Mouse (Mus musculus) cerebellum, adult 11 months (tissue): Measurements from ENCODE around the gene Gipc3.

Experiments used
- DNase-seq: peaks from one replicate; pipeline ENCODE4 v3.0.0; 2022

Gipc3 gene

DNA sequence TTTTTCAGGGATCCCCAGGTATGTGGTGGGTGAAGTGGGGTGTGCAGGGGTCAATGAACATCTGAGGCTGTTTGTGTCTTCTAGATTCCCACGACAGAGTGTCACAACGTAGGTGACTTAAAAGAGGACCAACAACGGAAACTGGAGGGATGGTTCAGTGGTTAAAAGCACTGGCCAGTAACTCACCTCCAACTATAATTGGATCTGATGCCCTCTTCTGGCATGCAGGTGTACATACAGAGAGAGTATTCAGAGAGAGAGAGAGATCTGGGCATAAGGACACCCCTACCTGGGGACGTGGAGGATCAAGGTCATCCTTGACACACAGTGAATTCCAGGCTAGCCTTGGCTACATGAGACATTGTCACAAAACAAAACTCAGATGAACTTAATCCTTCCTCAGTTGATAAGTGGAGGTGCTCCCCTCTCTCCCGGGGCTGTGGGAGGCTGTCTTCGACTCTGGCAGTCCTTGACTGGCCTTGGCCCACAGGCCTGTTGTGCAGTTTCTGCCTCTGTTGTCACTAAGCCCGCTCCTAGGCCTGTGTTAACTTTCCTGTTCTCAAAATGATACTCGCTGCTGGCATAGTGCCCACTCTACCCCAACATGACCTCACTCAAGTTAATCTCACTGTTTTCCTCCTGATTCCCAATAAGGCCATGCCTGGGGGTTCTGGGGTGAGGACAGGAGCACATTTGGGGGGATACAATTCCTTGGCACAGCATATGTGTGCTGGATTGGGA is 1.5 kb upstream of the Gipc3 start:
- no peak for DNase-seq

DNA sequence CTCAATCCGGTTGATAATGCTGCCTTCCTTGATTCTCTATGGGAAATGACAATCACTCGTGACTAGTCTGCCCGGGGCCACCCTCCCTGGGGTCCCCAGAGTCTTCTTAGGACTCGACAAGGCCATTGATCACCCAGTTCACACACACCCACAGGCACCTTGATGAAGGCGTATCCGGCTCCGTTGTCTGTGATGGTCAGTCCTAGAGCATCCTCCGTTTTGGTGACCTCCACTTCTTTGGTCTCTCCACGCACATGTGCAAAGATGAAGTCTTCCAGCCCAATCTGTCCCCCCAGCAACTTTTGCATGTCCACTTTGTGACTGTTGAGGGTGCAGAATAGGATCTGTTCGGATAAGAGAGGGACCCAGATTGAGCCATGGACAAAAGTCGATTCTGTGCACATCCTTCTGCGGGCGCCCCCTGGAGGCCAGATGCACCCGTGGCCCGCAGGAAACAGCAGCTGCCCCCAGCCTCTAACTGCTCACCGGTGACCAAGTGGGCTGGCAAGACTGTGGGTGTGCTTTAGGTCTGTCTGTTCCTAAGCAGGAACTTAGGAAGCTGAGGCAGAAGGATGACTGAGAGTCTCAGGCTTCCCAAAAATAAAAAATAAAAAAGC is 1.6 kb downstream of the Gipc3 start:
- DNase-seq, result peak; percentile 54

- DNase-seq, result no peak
Measured at GRCm38 (mm10) chr10:81340551-81341332, 2.3 kb downstream of the Gipc3 start.

DNA sequence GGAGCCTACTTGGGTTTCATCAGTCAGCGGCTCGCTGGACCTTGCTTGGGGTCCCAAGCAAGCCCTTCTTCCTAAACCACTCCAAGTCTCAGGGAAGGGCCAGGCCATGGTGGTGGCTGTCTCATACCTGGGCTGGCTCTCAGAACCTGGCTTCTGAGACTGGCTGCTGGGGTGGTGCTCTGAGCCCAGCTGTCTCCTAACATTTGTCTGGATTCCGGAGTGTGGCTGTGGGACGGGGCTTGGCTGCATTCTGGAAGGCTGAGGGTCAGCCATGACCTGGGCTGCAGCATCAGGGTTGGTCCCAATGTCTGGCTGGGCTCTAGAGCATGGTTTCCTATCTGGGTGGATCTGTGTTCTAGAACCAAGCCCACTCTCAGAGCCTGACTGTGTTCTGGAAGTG is 6.5 kb downstream of the Gipc3 start:
- DNase-seq, result no peak

GRCm38 (mm10) chr10:81335393-81336340 is 7.4 kb downstream of the Gipc3 start:
- no peak for DNase-seq

- no peak for DNase-seq
Measured at GRCm38 (mm10) chr10:81334324-81334723, 8.7 kb downstream of the Gipc3 start.

DNA sequence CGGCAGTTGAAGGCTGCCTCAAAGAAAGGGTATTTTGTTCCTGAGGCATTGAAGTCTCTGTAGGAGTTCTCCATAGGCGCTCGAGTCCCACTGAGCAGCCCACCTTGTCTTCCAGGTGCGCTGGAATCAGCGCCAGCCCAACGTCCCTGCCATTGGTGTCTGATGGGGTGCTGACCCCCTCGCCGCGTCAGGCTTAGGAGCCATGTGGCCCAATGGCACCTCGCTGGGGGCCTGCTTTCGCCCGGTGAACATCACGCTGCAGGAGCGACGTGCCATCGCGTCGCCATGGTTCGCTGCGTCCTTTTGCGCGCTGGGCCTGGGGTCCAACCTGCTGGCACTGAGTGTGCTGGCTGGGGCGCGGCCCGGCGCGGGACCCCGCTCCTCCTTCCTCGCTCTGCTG is 10.8 kb downstream of the Gipc3 start:
- no peak for DNase-seq

DNA sequence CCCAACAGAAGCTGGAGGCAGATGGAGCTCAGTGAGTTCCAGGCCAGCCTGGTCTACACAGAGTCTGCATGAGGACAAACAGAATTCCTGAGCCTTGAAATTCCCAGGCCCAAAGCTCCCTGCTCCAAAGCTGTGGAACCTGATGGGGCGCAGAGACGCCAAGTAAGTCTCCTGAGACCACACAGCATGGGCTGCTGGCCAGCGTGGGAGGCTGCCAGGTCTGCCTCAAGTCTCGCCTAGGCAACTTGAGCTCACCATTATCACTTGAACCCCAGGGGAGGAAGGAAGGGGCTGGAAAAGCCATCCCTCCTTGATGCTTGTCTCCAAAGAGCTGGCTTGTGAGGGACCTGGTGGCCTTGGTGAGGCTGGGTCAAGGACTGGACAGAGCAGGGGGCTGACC is 13.1 kb downstream of the Gipc3 start:
- no peak for DNase-seq

- DNase-seq, result no peak
Measured at GRCm38 (mm10) chr10:81329194-81329975, 13.7 kb downstream of the Gipc3 start.

- no peak for DNase-seq
Measured at GRCm38 (mm10) chr10:81328386-81328785, 14.7 kb downstream of the Gipc3 start, which contains the start of gene Tbxa2r. Tbxa2r (plus strand) TSS chr10:81328731.

DNA sequence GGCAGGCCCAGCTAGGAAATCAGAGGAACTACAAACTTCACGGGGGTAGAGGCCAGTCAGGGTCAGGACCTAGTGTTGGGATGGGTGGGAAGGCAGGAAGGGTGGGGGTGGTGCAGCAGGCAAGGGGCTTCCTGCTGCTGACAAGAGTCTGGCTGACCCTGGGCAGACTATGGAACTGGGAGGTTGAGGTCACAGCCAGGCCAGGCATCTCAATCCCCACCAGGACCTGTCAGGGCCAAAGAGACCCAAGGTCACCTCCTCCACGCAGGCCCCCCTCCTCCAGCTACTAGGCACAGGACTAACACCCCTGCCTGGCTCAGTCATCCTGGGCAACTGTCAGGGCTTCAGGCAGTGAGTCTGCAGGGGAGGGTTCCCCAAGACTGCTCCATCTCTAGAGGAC is 15.1 kb downstream of the Gipc3 start:
- DNase-seq, result no peak

GRCm38 (mm10) chr10:81326858-81327257 is 16.2 kb downstream of the Gipc3 start:
- no peak for DNase-seq

GRCm38 (mm10) chr10:81325781-81326180 is 17.3 kb downstream of the Gipc3 start:
- no peak for DNase-seq

DNA sequence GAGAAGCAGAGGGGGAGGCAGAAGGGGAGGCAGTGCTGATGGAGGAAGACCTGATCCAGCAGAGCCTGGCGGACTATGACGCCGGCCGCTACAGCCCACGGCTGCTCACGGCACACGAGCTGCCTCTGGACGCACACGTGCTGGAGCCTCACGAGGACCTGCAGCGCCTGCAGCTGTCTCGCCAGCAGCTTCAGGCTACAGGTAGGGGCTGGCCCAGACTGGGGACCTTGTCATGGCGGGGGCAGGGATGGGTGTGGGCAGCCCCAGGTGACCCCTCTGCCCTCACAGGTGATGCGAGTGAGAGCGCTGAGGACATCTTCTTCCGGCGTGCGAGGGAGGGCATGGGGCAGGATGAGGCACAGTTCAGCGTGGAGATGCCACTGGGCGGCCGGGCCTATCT is 17.9 kb downstream of the Gipc3 start:
- DNase-seq, result no peak

DNA sequence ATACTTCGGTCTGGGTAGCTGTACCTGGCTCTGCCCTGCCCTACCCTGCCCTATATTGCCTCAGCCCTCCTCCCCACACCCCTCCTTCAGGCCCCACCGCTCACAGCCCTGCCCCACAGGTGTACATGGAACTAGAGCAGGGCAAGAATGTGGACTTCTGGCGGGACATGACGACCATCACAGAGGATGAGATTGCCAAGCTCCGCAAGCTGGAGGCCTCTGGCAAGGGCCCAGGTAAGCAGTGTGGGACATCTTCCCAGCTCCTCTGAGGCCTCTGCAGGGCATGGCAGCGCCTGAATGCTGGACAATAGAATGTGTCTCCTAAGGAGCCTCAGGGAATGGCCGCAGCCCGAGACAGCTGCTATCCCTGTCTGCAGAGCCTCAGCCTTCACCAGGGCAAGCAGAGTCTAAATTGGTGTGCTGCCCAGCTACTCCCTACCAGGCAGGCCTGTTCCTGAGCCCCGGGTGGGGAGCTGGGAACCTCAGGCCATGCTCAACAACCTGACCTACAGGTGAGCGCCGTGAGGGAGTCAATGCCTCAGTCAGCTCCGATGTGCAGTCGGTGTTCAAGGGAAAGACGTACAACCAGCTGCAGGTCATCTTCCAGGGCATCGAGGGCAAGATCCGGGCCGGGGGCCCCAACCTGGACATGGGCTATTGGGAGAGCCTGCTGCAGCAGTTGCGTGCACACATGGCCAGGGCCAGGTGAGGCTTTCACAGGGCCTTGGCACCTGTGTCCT is 19.1 kb downstream of the Gipc3 start:
- DNase-seq, result no peak

GRCm38 (mm10) chr10:81323141-81323775 is 19.8 kb downstream of the Gipc3 start:
- DNase-seq, result no peak

DNA sequence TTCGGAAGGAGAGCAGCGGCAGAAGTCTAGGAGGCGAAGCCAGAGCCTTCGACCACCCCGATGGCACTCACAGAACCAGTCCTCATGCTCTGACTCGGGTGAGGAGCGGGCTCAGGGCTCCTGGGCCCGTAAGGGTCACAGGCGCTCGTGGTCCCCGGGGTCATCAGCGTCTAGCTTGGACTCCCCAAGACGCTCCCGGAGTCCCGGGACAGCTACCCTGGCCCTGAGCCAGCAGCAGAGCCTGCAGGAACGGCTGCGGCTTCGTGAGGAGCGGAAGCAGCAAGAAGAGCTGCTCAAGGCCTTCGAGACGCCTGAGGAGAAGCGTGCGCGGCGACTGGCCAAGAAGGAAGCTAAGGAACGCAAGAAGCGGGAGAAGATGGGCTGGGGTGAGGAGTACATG is 20.6 kb downstream of the Gipc3 start:
- DNase-seq, result no peak

- no peak for DNase-seq
Measured at GRCm38 (mm10) chr10:81321436-81321835, 21.6 kb downstream of the Gipc3 start.

DNA sequence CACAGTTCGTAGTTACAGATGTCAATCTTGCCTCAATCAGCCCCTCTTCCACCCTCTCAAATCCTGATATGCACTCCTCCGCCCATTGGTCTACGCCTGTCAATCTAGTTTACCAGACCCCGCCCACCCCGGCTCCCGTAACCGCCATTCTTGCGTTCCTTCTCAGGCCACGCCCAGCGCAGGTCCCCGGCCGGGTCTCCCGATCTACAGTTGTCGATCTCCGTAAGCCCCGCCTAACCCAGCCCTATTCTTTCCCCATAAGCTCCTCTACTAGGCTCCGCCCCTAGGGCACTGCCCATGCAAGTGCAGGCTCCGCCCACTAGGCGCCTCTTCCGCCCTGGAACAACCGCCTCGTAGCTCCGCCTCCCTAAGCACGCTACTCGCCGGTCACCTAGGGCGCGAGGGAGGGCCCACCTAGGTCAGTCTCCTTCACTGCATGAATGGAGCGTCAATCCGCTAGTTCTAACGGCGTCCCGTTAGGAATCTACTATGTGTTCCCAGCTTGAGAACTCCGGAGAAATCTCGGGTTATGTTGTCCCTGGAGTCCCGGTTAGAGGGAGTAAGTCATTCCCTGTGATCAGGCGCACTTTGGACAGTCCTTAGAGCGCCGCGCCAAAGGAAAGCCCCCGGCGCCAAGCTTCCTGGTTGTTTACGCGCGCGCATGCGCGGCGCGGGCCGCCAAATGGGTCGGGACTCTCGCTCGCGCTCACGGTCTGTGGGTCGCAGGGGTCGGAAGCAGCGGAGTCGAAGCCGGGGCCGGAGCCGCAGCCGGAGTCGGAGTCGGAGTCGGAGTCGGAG is 22.3 kb downstream of the Gipc3 start, which contains the start of gene Cactin:
Cactin (plus strand) TSS at position 554 of the 798 bp plus-strand sequence.
- DNase-seq, result peak; percentile 99
